Mouse (Mus musculus): ENCODE measurements around the gene Pard3. TPM values are rescaled to one million over a fixed set of nuclear protein-coding genes. Genes with fewer than 3 reads are reported as not detected.

Gene Pard3
- polyA plus RNA-seq, 1 experiment = 10.4 TPM

DNA sequence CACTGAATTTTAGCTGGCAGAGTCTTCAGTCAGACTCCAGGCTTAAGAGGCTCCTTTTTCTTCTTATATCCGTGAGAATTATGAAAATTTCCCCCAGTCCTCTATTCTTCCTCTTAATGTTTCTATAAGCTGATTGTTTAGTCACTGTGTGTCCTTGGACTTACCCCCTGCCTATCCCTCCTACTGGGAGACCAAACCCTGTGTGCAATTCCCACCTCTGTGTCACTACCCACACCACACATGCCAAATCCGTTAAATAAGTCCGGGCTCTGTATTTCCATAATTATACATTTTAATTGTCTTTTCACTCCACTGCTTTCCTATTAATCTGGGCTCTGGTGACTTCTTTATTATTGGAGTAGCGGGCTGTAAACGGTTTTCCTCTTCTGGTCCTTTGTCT, 203.1 kb downstream of the Pard3 start:
- Histone ChIP-seq H3K27ac (ENCODE audit: control insufficient read depth, insufficient read depth, low read length) (no peak overlapping the region), H3K36me3 (ENCODE audit: control insufficient read depth, insufficient read depth, low read length) (no peaks in the 10 kb centered on the region), H3K4me1 (replicated peaks; ENCODE audit: control insufficient read depth, insufficient read depth, low read length) (no peaks in the 10 kb centered on the region), H3K27me3 (ENCODE audit: control insufficient read depth, insufficient read depth, low read length) (no peaks in the 10 kb centered on the region), H3K4me3 (ENCODE audit: control insufficient read depth, insufficient read depth, low read length) (no peak overlapping the region)
- TF ChIP-seq CTCF (IDR thresholded peaks at IDR 0.05; ENCODE audit: borderline replicate concordance, control insufficient read depth, extremely low read depth, insufficient read depth, low read length, poor library complexity) (no peak), POLR2A (IDR thresholded peaks at IDR 0.05; ENCODE audit: control insufficient read depth, extremely low read depth, insufficient read depth, low read length, poor library complexity) (no peak)
- 91% methylated on average over 5 of the region's 5 CpGs for WGBS
- no peak for DNase-seq

DNA sequence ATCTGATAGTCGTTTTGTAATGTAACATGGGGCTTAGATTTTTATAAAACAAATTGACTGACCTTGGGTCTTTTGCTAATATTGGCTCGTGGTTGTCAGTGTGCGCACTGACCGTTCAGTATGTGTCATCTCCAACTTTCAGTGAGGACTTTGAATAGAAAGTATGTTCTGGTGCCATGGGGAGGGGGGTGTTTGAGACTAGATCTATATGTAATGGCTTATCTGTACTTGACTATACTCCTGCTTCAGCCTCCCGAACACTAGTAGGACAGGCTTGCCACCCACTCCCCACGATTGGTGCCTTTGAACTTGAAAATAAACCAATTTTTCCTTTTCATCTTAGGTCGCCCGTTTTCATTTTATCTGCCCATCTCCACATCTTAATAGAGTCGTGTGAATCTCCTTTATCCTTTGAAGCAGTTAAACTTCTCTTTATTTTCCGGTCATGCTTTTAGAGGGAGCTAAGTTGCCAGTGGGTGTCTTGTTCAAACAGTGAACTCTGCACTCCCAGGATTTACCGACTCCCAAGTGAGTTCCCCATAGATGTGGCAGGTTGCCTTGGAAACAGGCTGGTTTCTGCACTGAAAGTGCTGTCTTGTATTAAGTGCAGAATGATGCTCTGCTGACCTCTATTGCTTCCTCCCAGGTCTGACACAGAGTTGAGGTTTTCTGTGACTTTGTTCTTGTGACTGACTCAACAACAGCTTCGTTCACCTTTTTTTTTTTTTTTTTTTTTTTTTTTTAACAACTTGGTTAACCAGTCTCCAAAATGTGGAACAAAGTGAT, 204.7 kb downstream of the Pard3 start:
- no peak overlapping the region for H3K27ac ChIP-seq (ENCODE audit: control insufficient read depth, insufficient read depth, low read length)
- TF ChIP-seq CTCF (IDR thresholded peaks at IDR 0.05; ENCODE audit: borderline replicate concordance, control insufficient read depth, extremely low read depth, insufficient read depth, low read length, poor library complexity) (no peak), POLR2A (IDR thresholded peaks at IDR 0.05; ENCODE audit: control insufficient read depth, extremely low read depth, insufficient read depth, low read length, poor library complexity) (no peak)
- H3K4me3 ChIP-seq (ENCODE audit: control insufficient read depth, insufficient read depth, low read length) = no peak overlapping the region
- no peaks in the 10 kb centered on the region for H3K27me3 ChIP-seq (ENCODE audit: control insufficient read depth, insufficient read depth, low read length)
- no peaks in the 10 kb centered on the region for H3K4me1 ChIP-seq (replicated peaks; ENCODE audit: control insufficient read depth, insufficient read depth, low read length)
- DNase-seq = no peak
- 61% methylated on average over 12 of the region's 12 CpGs for WGBS
- H3K36me3 ChIP-seq (ENCODE audit: control insufficient read depth, insufficient read depth, low read length) = no peaks in the 10 kb centered on the region

DNA sequence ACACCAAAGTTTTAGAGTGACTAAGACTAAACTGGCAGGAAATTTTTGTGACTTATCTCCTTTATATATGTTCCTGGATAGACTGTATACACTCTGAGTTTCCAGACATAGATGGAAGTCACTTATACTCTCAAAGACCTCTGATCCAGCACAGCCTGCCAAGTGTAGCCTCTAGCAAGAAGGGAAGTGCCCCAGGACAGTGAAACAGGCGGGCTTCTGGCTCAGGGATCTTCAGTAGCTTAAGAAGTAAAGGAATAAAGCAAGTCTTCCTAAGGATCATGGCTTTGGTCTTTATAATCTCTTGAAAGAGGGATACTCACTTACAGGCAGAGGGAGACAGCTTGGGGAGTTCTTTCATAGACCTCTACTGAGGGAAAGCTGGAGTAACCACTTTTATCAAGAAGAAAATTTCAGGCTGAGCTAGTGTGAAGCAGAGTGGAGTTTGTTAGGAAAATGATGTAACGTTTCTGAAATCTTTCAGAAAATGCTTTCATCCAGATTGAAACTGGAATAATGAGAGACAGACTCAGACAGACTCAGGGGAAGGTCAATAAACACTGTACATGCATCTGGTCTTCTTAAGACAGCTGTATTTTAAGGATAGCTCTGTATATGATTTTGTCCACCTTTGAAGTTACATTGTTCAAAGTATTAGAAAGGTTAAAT, 205.5 kb downstream of the Pard3 start:
- no peaks in the 10 kb centered on the region for H3K27me3 ChIP-seq (ENCODE audit: control insufficient read depth, insufficient read depth, low read length)
- H3K36me3 ChIP-seq (ENCODE audit: control insufficient read depth, insufficient read depth, low read length) = no peaks in the 10 kb centered on the region
- H3K4me1 ChIP-seq (replicated peaks; ENCODE audit: control insufficient read depth, insufficient read depth, low read length) = no peaks in the 10 kb centered on the region
- no peak for TF ChIP-seq CTCF (IDR thresholded peaks at IDR 0.05; ENCODE audit: borderline replicate concordance, control insufficient read depth, extremely low read depth, insufficient read depth, low read length, poor library complexity)
- no peak for TF ChIP-seq POLR2A (IDR thresholded peaks at IDR 0.05; ENCODE audit: control insufficient read depth, extremely low read depth, insufficient read depth, low read length, poor library complexity)
- WGBS = 74% methylated on average over 2 of the region's 2 CpGs
- no peak for DNase-seq
- H3K4me3 ChIP-seq (ENCODE audit: control insufficient read depth, insufficient read depth, low read length) = no peak overlapping the region
- no peak overlapping the region for H3K27ac ChIP-seq (ENCODE audit: control insufficient read depth, insufficient read depth, low read length)

DNA sequence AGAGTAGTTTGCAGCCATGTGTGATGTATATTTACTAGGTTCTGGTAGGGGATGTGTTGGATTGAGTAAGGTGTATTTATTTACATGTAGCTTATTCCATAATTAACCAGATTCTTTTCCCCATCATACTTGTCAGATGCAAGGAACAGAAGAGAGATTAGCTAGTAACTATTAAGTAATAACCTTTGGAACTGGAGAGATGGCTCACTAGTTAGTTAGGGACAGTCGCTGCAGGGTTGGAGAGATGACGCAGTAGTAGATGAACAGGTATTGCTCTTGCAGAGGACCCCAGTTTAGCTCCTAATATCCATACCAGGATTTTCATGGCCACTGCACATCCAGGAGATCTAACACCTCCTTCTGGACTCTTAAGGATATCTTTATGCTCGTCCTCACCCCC, 207.5 kb downstream of the Pard3 start:
- Histone ChIP-seq H3K4me1 (replicated peaks; ENCODE audit: control insufficient read depth, insufficient read depth, low read length) (no peaks in the 10 kb centered on the region), H3K27ac (ENCODE audit: control insufficient read depth, insufficient read depth, low read length) (no peak overlapping the region), H3K36me3 (ENCODE audit: control insufficient read depth, insufficient read depth, low read length) (no peaks in the 10 kb centered on the region), H3K27me3 (ENCODE audit: control insufficient read depth, insufficient read depth, low read length) (no peaks in the 10 kb centered on the region), H3K4me3 (ENCODE audit: control insufficient read depth, insufficient read depth, low read length) (no peak overlapping the region)
- no peak for TF ChIP-seq POLR2A (IDR thresholded peaks at IDR 0.05; ENCODE audit: control insufficient read depth, extremely low read depth, insufficient read depth, low read length, poor library complexity)
- TF ChIP-seq CTCF (IDR thresholded peaks at IDR 0.05; ENCODE audit: borderline replicate concordance, control insufficient read depth, extremely low read depth, insufficient read depth, low read length, poor library complexity) = no peak
- 96% methylated on average over 3 of the region's 3 CpGs for WGBS
- DNase-seq = no peak

DNA sequence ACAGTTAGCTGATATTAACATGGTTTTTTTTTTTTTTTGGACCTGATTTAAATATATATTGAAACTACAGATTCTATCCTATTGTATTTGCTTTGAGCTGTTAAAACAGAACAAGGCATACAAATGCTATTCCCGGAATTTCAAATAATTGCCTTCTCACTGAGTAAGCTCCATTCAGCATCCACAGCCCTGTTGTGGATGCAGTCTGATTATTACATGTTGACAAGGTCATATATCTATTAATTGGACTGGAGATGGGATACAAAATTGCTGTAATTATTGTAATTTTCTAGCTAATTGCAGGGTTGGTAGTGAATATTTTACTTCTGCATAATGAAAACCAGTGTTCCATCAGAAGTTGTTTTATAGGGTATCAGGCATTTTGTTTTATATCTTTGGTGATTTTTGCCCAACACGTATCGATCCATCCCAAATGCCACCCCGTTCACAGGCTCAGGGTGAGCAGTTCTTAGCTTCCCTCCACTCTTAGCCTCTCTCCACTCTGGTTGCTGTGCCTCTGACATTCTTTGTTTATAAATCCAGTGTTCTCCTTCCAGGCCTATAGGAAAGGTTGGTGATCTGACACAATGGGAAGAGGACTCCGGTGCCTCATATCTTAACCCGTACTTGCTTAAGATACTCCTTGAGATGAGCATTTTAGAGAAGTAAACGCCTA, 216.7 kb downstream of the Pard3 start:
- H3K27ac ChIP-seq (ENCODE audit: control insufficient read depth, insufficient read depth, low read length) = no peak overlapping the region

DNA sequence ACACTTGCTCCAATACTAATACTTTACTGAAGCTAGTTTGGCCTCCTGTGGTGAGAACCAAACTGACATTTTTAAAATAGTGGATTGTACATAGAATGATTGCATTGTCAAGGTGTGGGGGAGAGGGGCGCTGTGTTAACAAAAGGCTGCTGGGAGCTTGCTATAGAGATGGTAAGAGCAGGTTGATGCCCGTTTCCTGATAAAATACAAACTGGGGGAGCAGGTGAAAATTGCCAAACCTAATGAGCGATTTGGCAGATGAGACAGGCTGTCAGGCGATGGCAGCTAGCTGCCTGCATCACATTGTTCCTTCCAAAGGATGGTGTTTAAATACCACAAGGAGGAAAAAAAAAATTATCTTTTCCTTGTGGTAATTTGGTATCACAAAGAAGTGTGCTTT, 217.3 kb downstream of the Pard3 start:
- whole genome bisulfite sequencing = 77% methylated on average over 4 of the region's 4 CpGs
- H3K4me1 ChIP-seq (replicated peaks; ENCODE audit: control insufficient read depth, insufficient read depth, low read length) = no peaks in the 10 kb centered on the region
- DNase-seq = no peak
- no peaks in the 10 kb centered on the region for H3K27me3 ChIP-seq (ENCODE audit: control insufficient read depth, insufficient read depth, low read length)
- no peak overlapping the region for H3K27ac ChIP-seq (ENCODE audit: control insufficient read depth, insufficient read depth, low read length)
- H3K36me3 ChIP-seq (ENCODE audit: control insufficient read depth, insufficient read depth, low read length) = no peaks in the 10 kb centered on the region
- no peak for TF ChIP-seq POLR2A (IDR thresholded peaks at IDR 0.05; ENCODE audit: control insufficient read depth, extremely low read depth, insufficient read depth, low read length, poor library complexity)
- no peak for TF ChIP-seq CTCF (IDR thresholded peaks at IDR 0.05; ENCODE audit: borderline replicate concordance, control insufficient read depth, extremely low read depth, insufficient read depth, low read length, poor library complexity)
- H3K4me3 ChIP-seq (ENCODE audit: control insufficient read depth, insufficient read depth, low read length) = no peak overlapping the region

More for the DNA sequence above, 216.7 kb downstream of the Pard3 start:
- Histone ChIP-seq H3K4me1 (replicated peaks; ENCODE audit: control insufficient read depth, insufficient read depth, low read length) (no peaks in the 10 kb centered on the region), H3K27me3 (ENCODE audit: control insufficient read depth, insufficient read depth, low read length) (no peaks in the 10 kb centered on the region), H3K36me3 (ENCODE audit: control insufficient read depth, insufficient read depth, low read length) (no peaks in the 10 kb centered on the region), H3K4me3 (ENCODE audit: control insufficient read depth, insufficient read depth, low read length) (no peak overlapping the region)
- 96% methylated on average over 7 of the region's 7 CpGs for WGBS
- DNase-seq = no peak
- TF ChIP-seq POLR2A (IDR thresholded peaks at IDR 0.05; ENCODE audit: control insufficient read depth, extremely low read depth, insufficient read depth, low read length, poor library complexity) = no peak
- TF ChIP-seq CTCF (IDR thresholded peaks at IDR 0.05; ENCODE audit: borderline replicate concordance, control insufficient read depth, extremely low read depth, insufficient read depth, low read length, poor library complexity) = no peak
